Mouse (Mus musculus): ENCODE results near the gene Spef1.
"Not testable (repeated sequence)": the region's sequence is repeated elsewhere in the genome, so short reads cannot be mapped to it uniquely, and the experiment has no call there.

Gene Spef1

GRCm38 (mm10) chr2:131186771-131187601 is at the start of gene Spef1, which contains the start of gene Cdc25b:
Gene Spef1 (minus strand): TSS chr2:131187282.
Gene Cdc25b (plus strand): TSS chr2:131186949.
- DNase-seq (ENCODE audit: low spot score in 2 of 2), result peak; percentile 89 to 95

DNA sequence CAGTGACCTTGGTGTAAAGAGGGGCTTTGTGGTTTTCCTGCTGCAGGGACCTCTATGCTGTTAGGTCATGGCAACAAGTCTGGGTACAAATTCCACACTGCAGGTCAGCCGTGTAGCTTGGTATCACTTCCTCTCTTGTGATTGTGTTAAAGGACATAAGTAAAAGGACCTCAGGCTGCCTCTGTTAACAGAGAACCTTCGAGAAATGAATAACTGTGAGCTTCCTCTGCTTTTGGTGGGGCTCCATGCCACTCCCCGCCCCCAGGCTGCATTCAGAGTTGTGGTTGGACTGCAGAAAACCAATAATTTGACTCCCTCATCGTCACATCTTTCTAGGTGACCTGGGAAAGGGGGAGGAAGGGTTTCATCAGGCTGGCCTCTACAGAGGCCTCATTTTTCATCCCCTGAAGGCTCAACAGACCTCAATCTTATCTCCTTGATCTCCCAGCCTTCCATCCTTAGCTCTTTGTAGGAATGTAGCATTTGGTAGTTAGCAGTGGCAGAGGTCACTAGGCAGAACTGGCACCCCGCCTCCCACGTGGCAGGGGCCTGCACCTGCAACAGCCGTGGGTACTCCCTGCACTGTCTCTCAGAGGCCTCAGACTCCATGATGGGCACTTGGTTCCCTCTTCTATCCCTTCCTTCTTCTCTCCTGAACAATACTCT is 48.0 kb upstream of the Spef1 start:
- peak; percentile 27 to 67 for DNase-seq (ENCODE audit: low spot score in 2 of 2)

DNA sequence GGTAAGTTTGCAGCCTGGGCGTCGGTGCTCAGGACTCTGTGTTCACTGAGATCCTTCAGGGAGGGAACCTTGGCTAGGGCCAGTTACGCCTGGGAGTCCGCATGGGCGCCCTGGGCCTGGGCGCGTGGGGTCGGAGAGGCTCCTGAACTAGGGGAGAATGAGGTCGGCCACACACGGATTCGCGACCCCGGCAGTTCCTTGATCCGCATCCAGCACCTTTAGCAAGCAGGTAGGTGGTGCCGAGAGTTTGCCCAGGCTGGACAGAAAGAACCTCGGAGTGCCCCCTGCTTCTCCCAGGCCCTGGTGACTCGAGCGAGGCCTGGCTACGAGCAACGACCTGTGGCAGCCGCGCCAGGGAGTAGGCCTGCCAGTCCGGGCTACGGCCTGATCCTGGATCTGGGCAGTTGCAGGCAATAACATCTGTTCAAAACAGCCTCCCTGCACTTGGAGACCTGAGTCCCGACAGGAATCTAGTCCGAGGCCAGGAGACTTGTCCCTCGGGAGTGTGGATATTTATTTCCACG is 47.1 kb upstream of the Spef1 start:
- no peak for DNase-seq (ENCODE audit: low spot score in 2 of 2)

DNA sequence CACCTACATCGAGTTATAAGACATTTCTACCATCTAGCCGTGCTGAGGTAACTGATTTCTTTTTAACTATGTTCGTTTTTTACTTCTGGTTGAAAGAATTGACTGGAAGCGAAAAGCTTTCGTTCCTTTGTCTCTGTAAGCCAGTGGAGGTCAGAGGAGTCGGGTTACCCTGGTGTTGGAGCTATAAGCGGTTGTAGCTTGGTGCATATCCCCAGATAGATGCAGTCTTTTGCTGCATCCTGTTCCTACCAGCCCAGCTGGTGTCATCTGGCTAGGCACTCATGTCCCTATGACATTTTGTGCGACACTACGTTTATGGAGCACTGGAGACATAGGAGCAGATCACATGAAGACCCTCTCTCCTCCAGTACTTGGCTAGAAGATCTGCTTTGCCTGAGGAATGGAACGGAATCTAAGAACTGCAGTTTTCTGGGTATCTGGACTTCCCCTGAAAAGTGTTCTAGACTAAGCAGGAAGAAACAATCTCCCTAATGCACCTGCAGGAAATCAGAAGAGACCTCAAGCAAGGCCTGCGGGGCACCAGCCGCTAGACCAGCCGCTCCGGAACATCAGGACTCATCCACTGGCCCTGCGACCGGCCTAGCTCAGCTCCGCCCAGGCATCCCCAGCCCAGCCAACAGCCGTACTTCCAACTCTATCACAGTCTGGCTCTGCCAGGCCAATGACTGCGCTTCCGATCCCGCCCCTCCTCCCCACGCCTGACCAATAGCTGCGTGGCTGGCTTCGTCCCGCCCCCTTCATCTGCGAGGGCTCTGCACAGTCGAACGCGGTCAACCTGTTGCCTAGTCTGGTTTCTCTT is 46.4 kb upstream of the Spef1 start, which contains the start of gene Mavs:
Mavs (plus strand) TSS at position 757 of the 820 bp plus-strand sequence.
- DNase-seq (ENCODE audit: low spot score in 2 of 2), result peak; percentile 92 to 98

DNA sequence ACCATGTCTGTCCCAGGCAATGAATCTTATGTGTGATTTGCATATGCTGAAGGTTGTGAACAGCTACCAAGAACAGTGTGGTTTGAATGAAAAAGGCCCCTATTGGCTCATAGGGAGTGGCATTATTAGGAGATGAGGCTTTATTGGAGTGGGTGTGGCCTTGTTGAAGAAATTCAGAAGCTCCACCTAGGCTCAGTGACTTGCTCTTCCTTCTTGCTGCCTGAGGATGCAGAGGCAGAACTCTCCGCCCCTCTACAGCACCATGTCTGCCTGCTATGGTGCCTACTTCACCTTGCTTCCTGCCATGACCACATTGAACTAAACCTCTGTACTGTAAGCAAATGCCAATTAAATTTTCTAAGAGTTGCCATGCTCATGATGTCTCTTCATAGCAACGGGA is 45.5 kb upstream of the Spef1 start:
- peak in 1 of 2 experiments; percentile 59 for DNase-seq (ENCODE audit: low spot score in 2 of 2)

- no peak for DNase-seq (ENCODE audit: low spot score in 2 of 2)
Observed at GRCm38 (mm10) chr2:131227243-131227642, 40.2 kb upstream of the Spef1 start.

DNA sequence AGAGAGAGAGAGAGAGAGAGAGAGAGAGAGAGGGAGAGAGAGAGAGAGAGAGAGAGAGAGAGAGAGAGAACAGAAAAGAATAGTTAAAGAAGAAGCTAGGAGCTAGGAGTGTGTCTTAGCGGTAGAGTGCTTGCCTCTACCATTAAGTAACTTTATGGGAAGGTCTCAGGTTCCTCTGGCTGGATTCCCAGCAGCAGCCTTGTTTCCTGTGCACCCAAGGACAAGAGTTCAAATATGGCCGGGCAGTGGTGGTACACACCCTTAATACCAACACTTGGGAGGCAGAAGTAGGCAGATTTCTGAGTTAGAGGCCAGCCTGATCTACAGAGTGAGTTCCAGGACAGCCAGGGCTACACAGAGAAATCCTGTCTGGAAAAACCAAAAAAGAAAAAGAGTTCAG is 39.6 kb upstream of the Spef1 start:
- DNase-seq (ENCODE audit: low spot score in 2 of 2), result not testable (repeated sequence)

- no peak for DNase-seq (ENCODE audit: low spot score in 2 of 2)
Observed at GRCm38 (mm10) chr2:131225178-131225577, 38.1 kb upstream of the Spef1 start.

DNA sequence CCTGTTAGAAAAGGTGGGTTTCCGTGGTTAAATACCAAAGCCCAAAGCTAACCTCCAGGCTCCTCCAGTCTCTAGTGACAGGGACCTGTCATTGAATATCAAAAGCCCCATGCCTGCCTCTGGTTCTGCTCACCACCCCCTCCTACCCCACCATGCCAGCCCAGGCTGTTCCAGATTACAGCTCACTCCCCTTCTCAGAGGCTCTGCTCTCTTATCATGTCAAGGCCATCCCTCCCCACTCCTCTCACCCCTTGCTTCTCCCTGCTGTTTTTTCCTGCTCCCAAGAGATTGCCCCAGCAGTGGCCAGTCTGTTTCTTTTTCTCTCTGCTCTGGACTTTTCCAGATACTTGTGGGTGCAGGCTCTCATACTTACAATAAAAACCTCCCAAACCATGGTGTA is 36.5 kb upstream of the Spef1 start:
- DNase-seq (ENCODE audit: low spot score in 2 of 2), result peak in 1 of 2 experiments; percentile 76

GRCm38 (mm10) chr2:131222562-131222961 is 35.5 kb upstream of the Spef1 start:
- peak; percentile 34 to 47 for DNase-seq (ENCODE audit: low spot score in 2 of 2)

DNA sequence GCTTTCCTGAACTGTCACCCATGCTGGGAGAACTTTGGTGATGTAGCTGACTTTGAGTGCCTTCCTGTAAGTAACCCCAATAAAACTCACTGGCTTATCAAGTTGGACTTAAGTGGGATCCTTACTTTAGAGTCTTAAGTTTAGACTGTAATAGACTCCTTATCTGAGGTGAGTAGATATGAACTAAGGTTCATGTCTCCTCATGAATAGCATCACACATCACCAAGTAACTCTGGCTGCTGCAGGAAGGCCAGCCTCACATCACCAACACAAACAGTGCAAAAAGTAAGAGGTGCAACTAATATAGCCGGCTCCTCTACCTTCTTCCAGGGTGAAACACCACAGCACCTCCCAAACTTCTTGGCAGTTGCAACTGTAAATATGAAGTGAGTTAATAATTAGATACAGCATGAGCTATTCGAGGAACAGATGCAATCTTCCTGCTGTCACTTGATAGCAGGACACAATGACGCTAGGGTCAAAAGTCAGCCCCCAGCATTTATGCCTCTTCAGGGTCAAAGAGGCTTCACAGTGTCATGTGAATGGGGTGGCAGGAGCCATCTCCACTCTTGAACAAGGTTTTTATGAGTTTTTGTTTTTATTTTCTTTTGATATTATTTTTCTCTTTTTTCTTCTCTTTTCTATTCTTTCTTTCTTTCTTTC is 34.9 kb upstream of the Spef1 start:
- no peak for DNase-seq (ENCODE audit: low spot score in 2 of 2)

GRCm38 (mm10) chr2:131220030-131220429 is 32.9 kb upstream of the Spef1 start:
- DNase-seq (ENCODE audit: low spot score in 2 of 2), result no peak

DNA sequence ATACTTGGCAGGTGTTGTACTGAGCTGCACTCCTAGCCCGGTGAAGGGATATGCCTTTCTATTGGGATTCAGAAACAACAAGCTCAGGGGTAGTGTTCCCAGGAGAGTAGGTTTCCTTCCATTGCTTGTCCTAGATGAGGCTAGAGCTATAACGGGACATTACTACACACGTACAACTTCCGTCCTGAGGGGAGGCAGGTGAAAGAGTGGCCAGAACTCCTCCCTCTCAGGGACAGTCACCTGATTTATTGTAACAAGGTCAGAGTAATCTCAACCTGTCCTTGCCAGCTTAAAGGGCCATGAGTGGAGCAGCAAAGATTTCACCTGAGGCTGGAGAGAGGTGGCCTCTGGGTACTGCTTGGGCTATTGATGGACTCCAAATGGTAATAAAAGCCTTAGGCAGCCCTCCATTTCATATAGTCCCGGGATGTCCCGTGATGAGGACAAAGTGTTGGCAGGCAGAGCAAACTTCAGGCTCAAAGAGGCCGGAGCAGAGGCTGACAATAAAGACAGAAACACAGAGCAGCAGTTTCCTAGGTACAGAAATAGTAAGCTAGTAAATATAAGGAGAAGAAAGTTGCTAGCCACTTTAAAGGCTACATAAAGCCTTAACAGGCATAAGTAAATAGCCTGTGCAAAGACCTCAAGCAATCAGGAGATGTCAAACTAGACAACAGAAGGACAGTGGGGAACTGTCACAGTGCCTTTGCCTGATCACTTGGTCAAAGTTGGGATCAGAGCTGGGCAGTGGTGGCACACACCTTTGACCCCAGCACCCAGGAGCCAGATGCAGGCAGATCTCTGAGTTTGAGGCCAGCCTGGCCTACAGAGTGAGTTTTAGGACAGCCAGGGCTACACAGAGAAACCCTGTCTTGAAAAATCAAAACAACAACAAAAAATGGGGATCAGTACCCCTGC is 29.1 kb upstream of the Spef1 start:
- DNase-seq (ENCODE audit: low spot score in 2 of 2), result no peak

GRCm38 (mm10) chr2:131213773-131214172 is 26.7 kb upstream of the Spef1 start:
- DNase-seq (ENCODE audit: low spot score in 2 of 2), result peak; percentile 49 to 50

GRCm38 (mm10) chr2:131211026-131211615 is 24.0 kb upstream of the Spef1 start:
- DNase-seq (ENCODE audit: low spot score in 2 of 2), result peak; percentile 32 to 37

GRCm38 (mm10) chr2:131209969-131210792 is 23.1 kb upstream of the Spef1 start:
- peak; percentile 96 for DNase-seq (ENCODE audit: low spot score in 2 of 2)

DNA sequence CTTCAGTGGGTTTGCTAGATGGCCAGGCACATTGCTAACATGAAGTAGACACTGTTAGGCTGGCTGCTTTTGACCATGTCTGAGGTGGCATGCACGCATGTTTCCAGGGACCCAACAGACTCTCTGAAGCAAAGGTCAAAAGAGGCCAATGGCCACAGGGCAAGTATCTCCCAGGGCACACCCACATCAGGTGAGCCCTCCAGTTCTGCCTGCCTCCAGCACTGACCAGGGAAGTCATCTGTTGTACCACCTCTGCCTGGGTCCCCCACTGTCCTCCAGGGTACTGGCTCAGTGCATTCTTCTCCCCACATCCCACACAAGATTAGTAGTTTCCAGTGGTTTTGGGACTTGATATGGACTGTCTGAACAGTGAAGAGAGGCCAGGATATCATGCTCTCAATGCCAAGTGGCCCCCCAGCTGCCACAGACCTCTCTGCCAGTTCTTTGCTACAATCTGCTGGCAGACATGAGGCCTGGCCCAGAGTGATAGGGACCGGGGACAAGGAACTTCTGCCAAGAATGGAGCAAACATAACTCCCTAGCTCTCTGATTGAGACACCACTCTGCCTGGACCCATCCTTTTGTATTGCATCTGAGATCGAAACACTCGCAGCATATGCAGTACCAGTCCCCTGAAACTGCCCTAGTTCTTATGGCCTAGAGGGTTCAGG is 22.2 kb upstream of the Spef1 start:
- peak; percentile 59 to 82 for DNase-seq (ENCODE audit: low spot score in 2 of 2)

DNA sequence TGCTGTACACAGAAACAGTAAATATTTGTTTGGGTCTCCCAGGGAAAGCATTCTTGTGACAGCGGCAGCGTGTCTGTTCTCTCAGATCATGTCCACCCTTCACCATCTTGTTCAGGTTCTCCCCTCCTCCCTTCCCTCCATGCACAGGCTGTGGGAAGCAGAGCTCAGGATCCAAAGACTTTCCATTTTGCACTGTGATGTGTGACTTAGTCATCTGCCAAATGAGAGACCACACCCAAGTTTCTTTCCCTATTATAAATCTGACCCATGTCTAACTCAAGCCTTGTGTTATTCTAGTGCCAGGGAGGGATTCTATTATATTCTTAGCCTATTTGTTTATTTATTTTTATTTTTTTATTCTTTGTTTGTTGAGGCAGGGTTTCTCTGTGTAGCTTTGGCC is 21.3 kb upstream of the Spef1 start:
- DNase-seq (ENCODE audit: low spot score in 2 of 2), result no peak
